Mouse (Mus musculus) stomach, postnatal 0 days (tissue): ENCODE data around the gene Tbc1d13. TPM values are rescaled to one million over a fixed set of nuclear protein-coding genes. Genes with fewer than 3 reads are reported as not detected.
A peak's percentile ranks its signal among the peaks of the same experiment; 100 is the strongest.

ENCODE experiments used
- ATAC-seq: fragments of 200-750 bp; cut with Nextera tagmentation; 2 replicates; pipeline ENCODE4 v1.8.0; 2017; ENCODE audit not compliant: low FRiP score, low TSS enrichment
- DNase-seq: peaks from one replicate; pipeline ENCODE4 v3.0.0-alpha.2; 2016; ENCODE audit warnings: low spot score
- H3K27ac ChIP-seq: fragments of 300-500 bp; sonication (generic); replicated peaks from 2 replicates; pipeline ENCODE4 v1.5.1; 2014; ENCODE audit warnings: mild to moderate bottlenecking, control low read depth
- H3K27me3 ChIP-seq: fragments of 300-500 bp; sonication (generic); 2 replicates; pipeline ENCODE4 v1.6.1; 2014; ENCODE audit warnings: low read length; ENCODE audit not compliant: control insufficient read depth, insufficient read depth
- H3K36me3 ChIP-seq: fragments of 300-500 bp; sonication (generic); 2 replicates; pipeline ENCODE4 v1.6.1; 2014; ENCODE audit warnings: low read length, mixed read lengths; ENCODE audit not compliant: control insufficient read depth, insufficient read depth
- H3K4me1 ChIP-seq: fragments of 300-500 bp; sonication (generic); replicated peaks from 2 replicates; pipeline ENCODE4 v1.6.1; 2014; ENCODE audit warnings: antibody characterized with exemption; ENCODE audit not compliant: control insufficient read depth, insufficient read depth
- H3K4me2 ChIP-seq: fragments of 300-500 bp; sonication (generic); replicated peaks from 2 replicates; pipeline ENCODE4 v1.6.1; 2014; ENCODE audit warnings: low read depth, mild to moderate bottlenecking, control low read depth, moderate library complexity
- H3K4me3 ChIP-seq: fragments of 300-500 bp; sonication (generic); 2 replicates; pipeline ENCODE4 v1.5.1; 2014; ENCODE audit warnings: low read depth, low read length, control low read depth
- H3K9ac ChIP-seq: fragments of 300-500 bp; sonication (generic); 2 replicates; pipeline ENCODE4 v1.6.1; 2014; ENCODE audit warnings: mild to moderate bottlenecking, low read length, control low read depth, mixed read lengths
- H3K9me3 ChIP-seq: fragments of 300-500 bp; sonication (generic); 2 replicates; pipeline ENCODE4 v1.6.1; 2016; ENCODE audit warnings: low read length; ENCODE audit not compliant: control insufficient read depth
- CTCF ChIP-seq: IDR thresholded peaks from 2 replicates; pipeline ENCODE4 v1.5.1; 2016; ENCODE audit warnings: antibody characterized with exemption, low read depth, mild to moderate bottlenecking, moderate library complexity
- EP300 ChIP-seq: optimal IDR thresholded peaks from 2 replicates; pipeline ENCODE3; 2016; ENCODE audit warnings: antibody characterized with exemption
- WGBS: fragments of 180-500 bp; shearing (Covaris S2); extraction: QIAGEN DNeasy Blood & Tissue Kit; methylation state at CpG from one replicate; pipeline ENCODE4 v1.1.7; 2014; 5-methylcytosine and 5-hydroxymethylcytosine counted together
- polyA plus RNA-seq: library from polyadenylated mRNA; unstranded; fragments of >200 nt; fragmentation: Nextera tagmentation; extraction: Ambion mirVana; gene quantifications from 2 replicates; pipeline ENCODE4 v1.2.1, GENCODE M21; 2015

Tbc1d13 gene
- polyA plus RNA-seq, 1 experiment from 2014 or later = 3.9 TPM

DNA sequence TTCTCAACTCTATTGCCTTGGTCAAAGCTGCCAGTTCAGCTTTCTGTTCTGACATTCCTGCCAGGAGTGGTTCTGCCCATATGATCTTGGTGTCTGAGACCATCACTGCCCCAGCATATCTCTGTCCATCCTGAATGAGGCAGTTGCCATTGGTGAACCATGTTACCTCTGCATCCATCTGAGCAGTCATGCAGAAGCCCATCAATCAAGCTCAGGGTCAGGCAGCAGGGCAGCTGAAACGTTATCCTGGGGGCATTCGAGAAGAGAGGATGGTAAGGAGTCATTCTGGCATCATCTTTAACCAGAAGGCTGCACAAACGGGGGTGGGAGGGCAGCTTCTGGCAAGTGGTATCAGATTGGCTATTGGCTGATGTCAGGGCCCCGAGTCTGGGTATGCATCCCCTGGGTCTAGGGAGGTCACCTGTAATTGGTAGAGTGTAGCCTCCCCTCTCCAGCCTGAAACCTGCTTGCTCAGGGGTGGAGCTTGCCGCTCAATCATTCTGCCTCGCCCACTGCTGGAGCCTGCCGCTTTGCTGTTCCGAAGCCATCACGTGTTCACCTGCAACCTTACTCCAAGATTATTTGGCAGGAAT, 30.9 kb downstream of the Tbc1d13 start:
- Histone ChIP-seq H3K27ac (no peak overlapping the region), H3K4me1 (no peaks in the 10 kb centered on the region), H3K27me3 (no peaks in the 10 kb centered on the region), H3K36me3 (no peaks in the 10 kb centered on the region), H3K9me3 (no peaks in the 10 kb centered on the region), H3K9ac (no peak overlapping the region), H3K4me3 (no peak overlapping the region), H3K4me2 (no peak overlapping the region)
- DNase-seq = no peak
- no peak for TF ChIP-seq EP300
- no peak for TF ChIP-seq CTCF
- no peak for ATAC-seq
- WGBS = 48% methylated on average over 9 of the region's 9 CpGs

- no peak overlapping the region for H3K27ac ChIP-seq
- no peaks in the 10 kb centered on the region for H3K9me3 ChIP-seq
- ATAC-seq (no peak), DNase-seq (no peak)
- no peaks in the 10 kb centered on the region for H3K27me3 ChIP-seq
- H3K4me3 ChIP-seq = no peak overlapping the region
- no peak overlapping the region for H3K9ac ChIP-seq
- H3K4me1 ChIP-seq = no peaks in the 10 kb centered on the region
- TF ChIP-seq EP300 = no peak
- TF ChIP-seq CTCF = peak; percentile 60
- WGBS = 58% methylated on average over 4 of the region's 4 CpGs
- no peak overlapping the region for H3K4me2 ChIP-seq
- H3K36me3 ChIP-seq = no peaks in the 10 kb centered on the region
Measured at GRCm38 (mm10) chr2:30166677-30167076, 33.1 kb downstream of the Tbc1d13 start.

DNA sequence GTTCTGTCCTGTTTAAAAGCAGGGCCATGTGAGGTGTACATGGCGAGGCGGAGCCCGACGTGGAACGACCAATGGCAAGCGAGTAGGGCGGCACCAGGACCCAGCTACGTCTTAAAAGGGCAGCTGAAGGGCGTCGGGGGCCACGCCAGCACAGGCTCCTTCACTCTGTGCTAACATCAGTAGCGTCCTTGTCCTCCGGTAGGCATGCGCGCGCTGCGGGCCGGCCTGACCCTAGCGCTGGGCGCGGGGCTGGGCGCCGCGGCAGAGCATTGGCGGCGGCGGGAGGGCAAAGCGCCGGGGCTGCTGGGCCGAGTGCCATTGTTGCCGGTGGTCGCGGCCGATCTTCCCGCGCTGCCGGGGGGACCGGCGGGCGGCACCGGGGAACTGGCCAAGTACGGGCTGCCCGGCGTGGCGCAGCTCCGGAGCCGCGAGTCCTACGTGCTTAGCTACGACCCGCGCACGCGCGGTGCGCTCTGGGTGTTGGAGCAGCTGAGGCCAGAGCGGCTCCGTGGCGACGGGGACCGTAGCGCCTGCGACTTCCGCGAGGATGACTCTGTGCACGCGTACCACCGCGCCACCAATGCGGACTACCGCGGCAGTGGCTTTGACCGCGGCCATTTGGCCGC, 37.9 kb downstream of the Tbc1d13 start, which contains the start of gene Endog:
TSS of gene Endog (plus strand) at position 123 of the 626 bp plus-strand sequence.
- Histone ChIP-seq H3K4me3 (peak within 1 kb of the TSS; percentile 52), H3K4me2 (peak within 1 kb of the TSS; percentile 93), H3K27me3 (no peaks in the 10 kb centered on the region), H3K36me3 (peaks cover 17% of the 10 kb centered on the region; the same call in 1 of the 2 replicates), H3K27ac (peak within 1 kb of the TSS; percentile 80), H3K9ac (peak within 1 kb of the TSS; percentile 66), H3K9me3 (no peaks in the 10 kb centered on the region), H3K4me1 (peaks cover 2% of the 10 kb centered on the region; the same call in 1 of the 2 replicates)
- no peak for TF ChIP-seq EP300
- no peak for TF ChIP-seq CTCF
- DNase-seq (peak; percentile 84), ATAC-seq (peak; percentile 90)
- under 1% methylated on average over 63 of the region's 75 CpGs for WGBS

DNA sequence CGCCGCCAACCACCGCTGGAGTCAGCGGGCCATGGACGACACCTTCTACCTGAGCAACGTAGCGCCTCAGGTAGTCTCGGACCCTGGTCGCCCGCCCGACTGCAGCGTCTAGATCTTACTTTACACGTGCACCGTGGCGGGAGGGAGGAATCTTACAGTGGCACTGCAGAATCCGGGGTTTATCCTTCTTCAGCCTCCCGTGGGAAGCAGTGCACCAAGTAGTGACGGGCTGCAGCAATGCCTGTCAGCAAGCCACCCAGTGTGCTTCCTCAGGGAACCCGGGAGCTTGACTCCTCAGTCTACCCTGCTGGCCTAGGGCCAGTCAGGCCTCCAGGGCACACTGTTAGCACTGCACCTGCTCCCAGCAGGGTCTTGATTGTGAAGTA, 38.4 kb downstream of the Tbc1d13 start:
- Histone ChIP-seq H3K9me3 (no peaks in the 10 kb centered on the region), H3K4me1 (peaks cover 2% of the 10 kb centered on the region; the same call in 1 of the 2 replicates)
- under 1% methylated on average over 19 of the region's 19 CpGs for whole genome bisulfite sequencing

GRCm38 (mm10) chr2:30173541-30174240, 40.1 kb downstream of the Tbc1d13 start:
- WGBS = 94% methylated on average over 20 of the region's 20 CpGs
- no peak overlapping the region for H3K9ac ChIP-seq
- no peak overlapping the region for H3K4me3 ChIP-seq
- peaks cover 9% of the 10 kb centered on the region for H3K4me1 ChIP-seq
- no peaks in the 10 kb centered on the region for H3K9me3 ChIP-seq
- ATAC-seq = no peak
- H3K36me3 ChIP-seq = peaks cover 17% of the 10 kb centered on the region; the same call in 1 of the 2 replicates
- H3K27ac ChIP-seq = no peak overlapping the region
- TF ChIP-seq CTCF (no peak), EP300 (no peak)
- no peak overlapping the region for H3K4me2 ChIP-seq
- no peaks in the 10 kb centered on the region for H3K27me3 ChIP-seq
- DNase-seq = no peak

More for the DNA sequence above, 38.4 kb downstream of the Tbc1d13 start:
- peak overlapping the region; percentile 66 for H3K9ac ChIP-seq
- no peaks in the 10 kb centered on the region for H3K27me3 ChIP-seq
- peak overlapping the region; percentile 80; the same call in 1 of the 2 replicates for H3K27ac ChIP-seq
- peak overlapping the region; percentile 52 for H3K4me3 ChIP-seq
- peaks cover 17% of the 10 kb centered on the region; the same call in 1 of the 2 replicates for H3K36me3 ChIP-seq
- TF ChIP-seq EP300 (no peak), CTCF (no peak)
- DNase-seq (no peak), ATAC-seq (peak; percentile 16; the same call in 1 of the 2 replicates)
- peak overlapping the region; percentile 93 for H3K4me2 ChIP-seq
